Mouse (Mus musculus) adrenal gland (tissue): ENCODE measurements around the gene Usp54.

Experiments
- intact Hi-C: fragments of 180-260 bp; cut with DNase I; formaldehyde crosslinking; loops from one replicate; pipeline ENCODE4 v1.15.1; 2025
- microRNA-seq, 2 experiments: library from miRNA; unstranded; fragments of <30 nt; microRNA quantifications; one replicate each; pipeline ENCODE4; 2019

The Usp54 gene

GRCm38 (mm10) chr14:20520179-20520578 is 120.7 kb downstream of the Usp54 start:
- intact Hi-C loops = no loop called here

DNA sequence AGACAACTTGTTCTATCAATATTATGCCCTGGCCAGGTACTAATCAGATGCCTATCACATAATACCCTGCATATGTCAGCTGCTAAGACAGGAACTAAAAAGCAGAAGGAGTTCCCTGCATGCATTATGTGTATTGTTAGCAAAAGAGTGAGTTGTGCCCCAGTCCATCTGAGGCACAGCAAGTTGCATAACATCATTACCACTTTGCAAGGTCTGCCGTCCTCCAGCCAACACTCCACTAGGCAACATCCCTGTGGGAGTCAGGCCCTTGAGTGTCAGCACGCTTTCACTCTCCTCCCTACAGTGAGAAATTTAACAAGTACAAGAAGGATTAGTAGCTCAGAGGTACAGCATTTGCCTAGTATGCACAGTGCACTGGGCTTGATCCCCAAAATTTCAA is 132.4 kb downstream of the Usp54 start:
- intact Hi-C loops = no loop called here

DNA sequence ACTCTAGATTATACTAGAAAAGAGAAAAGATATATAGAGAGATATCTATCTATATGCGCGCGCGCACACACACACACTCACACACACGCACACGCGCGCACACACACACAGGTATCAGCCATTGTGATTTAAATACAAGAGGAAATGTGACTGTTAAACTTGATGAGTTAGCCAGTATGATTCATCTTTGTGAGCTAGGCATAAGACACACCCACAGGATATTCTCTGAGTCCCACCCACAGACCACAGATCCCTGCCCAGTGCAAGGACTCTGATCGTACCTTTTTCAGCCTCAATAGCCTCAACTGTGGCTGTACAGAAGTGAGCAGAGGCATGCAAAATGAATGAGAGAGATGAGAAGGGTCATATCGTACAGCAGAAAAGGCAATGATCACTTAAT is 137.9 kb downstream of the Usp54 start:
- intact Hi-C loops = loop anchor here (5.0 kb wide), 1 partner anchor 36 kb away; no protein-coding TSS in a partner anchor

- intact Hi-C loops = loop anchor here (5.0 kb wide), 1 partner anchor 33 kb away; no protein-coding TSS in a partner anchor
These were observed 140.9 kb downstream of the Usp54 start for GRCm38 (mm10) chr14:20499982-20500381.

Small RNAs within 50 kb of the gene (microRNA-seq; reads per million reads assigned to microRNA genes)
- 0.37 to 0.69 reads per million in 2 experiments for gene Mir6946
